Mouse (Mus musculus) gastrocnemius, adult 2 months (tissue): ENCODE data around the gene Gins1. TPM values are rescaled to one million over a fixed set of nuclear protein-coding genes. Genes with fewer than 3 reads are reported as not detected.
"Not testable (repeated sequence)": the region's sequence is repeated elsewhere in the genome, so short reads cannot be mapped to it uniquely, and the experiment has no call there.

Experiments used
- DNase-seq: peaks from one replicate; pipeline ENCODE4 v3.0.0; 2022
- H3K27ac ChIP-seq: fragments of 200-600 bp; 2 replicates; pipeline ENCODE4 v1.8.1; 2022; ENCODE audit warnings: mild to moderate bottlenecking
- H3K4me3 ChIP-seq: fragments of 200-600 bp; 2 replicates; pipeline ENCODE4 v1.8.1; 2022; ENCODE audit warnings: mild to moderate bottlenecking, moderate library complexity
- CTCF ChIP-seq: fragments of 200-600 bp; IDR thresholded peaks from 2 replicates; pipeline ENCODE4 v1.8.1; 2022; ENCODE audit warnings: antibody characterized with exemption, mild to moderate bottlenecking, moderate library complexity
- intact Hi-C: fragments of 180-260 bp; cut with DNase I; formaldehyde crosslinking; loops from one replicate; pipeline ENCODE4 v1.15.1; 2025
- total RNA-seq, 2 experiments: library from RNA; stranded (reverse); gene quantifications; 2 replicates each; pipeline ENCODE4 v1.2.3; 2021

The Gins1 gene
- total RNA-seq, 2 experiments from 2014 or later = 2.2 to 2.4 TPM

DNA sequence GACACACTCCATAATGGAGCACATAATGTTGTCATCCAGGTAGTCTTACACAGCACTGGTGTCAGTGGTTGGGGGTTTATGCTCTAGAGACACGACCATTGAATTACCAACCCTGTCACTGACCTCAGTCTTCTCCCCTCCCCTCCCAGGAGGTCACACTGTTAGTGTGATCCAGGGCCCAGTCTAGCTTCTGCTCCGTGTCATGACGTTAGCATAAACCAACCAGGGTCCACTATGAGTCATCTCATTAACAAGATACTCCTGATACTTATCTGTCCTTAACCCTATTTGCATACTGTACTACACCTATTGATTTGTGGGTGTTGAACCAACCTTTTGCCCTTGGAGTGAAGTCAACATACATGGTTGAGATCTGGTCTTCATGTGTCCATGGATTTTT, 13.5 kb downstream of the Gins1 start:
- intact Hi-C loops = no loop called here
- no peak for DNase-seq
- TF ChIP-seq CTCF = no peak
- H3K27ac ChIP-seq = no peak overlapping the region
- H3K4me3 ChIP-seq = no peak overlapping the region

DNA sequence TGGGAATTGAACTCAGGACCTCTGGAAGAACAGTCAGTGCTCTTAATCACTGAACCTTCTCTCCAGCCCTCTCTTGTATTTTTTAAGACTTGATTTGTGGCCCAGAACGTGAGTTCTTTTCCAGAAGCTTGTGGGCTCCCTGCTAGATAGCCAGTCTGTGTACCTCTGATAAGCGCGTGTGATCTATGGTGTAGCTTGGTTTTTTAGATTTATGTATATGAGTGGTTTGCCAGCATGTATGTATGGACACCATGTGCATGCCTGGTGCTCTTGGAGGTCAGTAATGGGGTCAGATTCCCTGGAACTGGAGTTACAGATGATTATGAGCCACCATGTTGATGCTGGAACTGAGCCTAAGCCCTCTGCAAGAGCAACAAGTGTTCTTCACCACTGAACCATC, 15.3 kb downstream of the Gins1 start:
- TF ChIP-seq CTCF = no peak
- Histone ChIP-seq H3K27ac (no peak overlapping the region), H3K4me3 (no peak overlapping the region)
- intact Hi-C loops = no loop called here
- no peak for DNase-seq

DNA sequence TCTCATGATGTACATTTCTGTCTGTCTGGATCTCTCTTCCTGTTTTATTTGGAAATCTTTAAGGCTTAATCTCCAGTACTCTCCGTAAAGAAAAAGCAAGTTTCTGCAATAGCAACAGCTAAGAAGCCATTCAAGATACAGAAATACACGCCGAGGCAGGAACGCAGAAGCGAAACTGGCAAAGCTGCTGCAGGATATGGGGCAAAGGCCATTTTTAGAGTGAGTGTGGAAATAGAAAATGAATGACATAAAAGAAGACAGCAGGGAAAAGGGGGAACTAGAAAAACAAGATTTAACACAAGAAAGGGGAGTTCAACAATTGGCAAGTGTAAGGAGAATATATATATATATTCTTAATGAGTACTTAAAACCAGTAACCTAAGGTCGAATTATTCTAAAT, 16.5 kb downstream of the Gins1 start:
- DNase-seq = no peak
- intact Hi-C loops = no loop called here
- H3K27ac ChIP-seq = no peak overlapping the region
- no peak for TF ChIP-seq CTCF
- H3K4me3 ChIP-seq = no peak overlapping the region

DNA sequence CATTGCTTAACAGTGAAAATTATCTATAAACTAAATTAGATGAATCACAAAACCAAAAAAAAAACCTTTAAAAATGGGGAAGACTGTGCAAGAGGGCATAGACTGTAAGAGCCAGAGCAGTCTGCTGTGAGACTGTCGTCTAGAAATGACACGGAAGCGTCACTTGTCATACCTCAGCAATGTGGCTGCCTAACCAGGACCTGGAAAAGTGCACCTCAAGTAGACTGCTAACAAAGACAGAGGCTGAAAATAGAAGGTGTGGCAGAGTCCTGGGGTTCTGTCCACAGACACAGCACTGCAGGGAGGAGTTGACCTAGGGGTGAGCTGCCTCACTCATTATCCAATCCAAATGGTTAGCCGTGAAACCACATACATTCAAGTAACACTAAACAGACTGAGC, 17.0 kb downstream of the Gins1 start:
- no peak for DNase-seq
- no peak overlapping the region for H3K4me3 ChIP-seq
- TF ChIP-seq CTCF = no peak
- H3K27ac ChIP-seq = no peak overlapping the region
- intact Hi-C loops = no loop called here

DNA sequence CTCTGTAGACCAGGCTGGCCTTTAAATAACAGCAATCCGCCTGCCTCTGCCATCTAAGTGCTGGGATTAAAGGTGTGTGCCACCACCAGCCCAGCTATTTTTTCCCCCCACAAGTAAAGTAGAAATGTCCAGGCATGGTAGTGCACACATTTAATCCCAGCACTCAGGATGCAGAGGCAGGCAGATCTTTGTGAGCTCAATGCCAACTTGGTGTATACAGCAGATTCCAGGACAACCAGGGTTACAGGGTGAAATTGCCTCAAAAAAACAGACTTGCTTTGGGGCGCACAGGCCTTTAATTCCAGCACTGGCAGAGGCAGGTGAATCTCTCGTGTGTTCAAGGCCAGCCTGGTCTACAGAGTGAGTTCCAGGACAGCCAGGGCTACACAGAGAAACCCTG, 17.8 kb downstream of the Gins1 start:
- H3K4me3 ChIP-seq = no peak overlapping the region
- DNase-seq = no peak
- H3K27ac ChIP-seq = no peak overlapping the region
- TF ChIP-seq CTCF = no peak
- intact Hi-C loops = no loop called here

DNA sequence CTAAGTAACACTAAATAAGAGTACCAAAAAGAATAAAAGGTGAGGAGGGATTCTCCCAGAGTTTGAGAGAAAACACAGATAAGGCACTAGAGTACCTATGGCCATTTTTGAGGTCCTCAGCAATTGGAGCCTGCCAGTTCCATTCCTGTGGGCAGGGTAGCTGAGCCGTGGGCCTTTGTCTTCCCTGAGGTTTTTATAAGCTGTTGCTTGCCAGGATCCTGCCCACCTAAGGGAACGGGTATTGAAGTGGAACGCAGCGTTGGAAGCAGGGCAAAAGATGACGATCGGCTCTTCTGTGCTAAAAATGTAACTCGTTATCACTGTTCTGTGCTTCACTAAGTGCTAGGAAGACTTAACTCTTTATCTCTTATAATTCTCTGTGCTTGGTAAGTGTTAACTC, 18.3 kb downstream of the Gins1 start:
- no peak overlapping the region for H3K27ac ChIP-seq
- intact Hi-C loops = no loop called here
- no peak for TF ChIP-seq CTCF
- DNase-seq = no peak
- H3K4me3 ChIP-seq = no peak overlapping the region

DNA sequence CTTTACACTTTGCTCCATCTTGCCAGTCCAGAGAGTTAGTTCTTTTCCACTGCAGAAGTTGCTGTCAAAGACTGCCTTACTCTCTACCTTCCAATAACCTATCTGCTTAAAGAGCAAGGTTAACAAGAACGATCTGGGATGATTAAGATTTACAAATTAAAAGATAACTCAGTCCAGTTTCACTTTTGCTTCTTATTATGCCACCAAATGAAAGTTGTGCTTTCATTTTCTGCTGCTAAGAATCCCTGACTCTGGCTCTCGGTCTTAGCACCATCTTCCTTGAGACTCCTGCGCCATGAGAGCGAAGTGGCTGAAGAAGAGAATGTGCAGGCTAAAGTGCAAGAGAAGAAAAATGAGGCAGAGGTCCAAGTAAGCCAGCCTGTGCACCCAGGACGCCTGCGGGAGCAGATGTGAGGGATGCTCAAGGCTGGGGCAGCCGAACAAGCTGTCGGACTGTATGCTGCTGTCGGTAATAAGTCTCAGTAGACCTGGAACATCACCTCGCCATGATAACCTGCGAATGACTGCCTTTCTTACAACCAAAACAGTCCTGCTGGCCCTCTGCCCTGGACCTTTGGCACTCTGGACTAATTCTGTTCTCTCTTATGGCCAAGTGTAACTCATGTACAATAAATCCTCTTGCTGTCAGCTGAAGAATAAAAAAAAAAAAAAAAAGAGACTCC, 22.0 kb downstream of the Gins1 start:
- intact Hi-C loops = no loop called here
- no peak overlapping the region for H3K27ac ChIP-seq
- no peak for DNase-seq
- no peak for TF ChIP-seq CTCF
- H3K4me3 ChIP-seq = no peak overlapping the region

DNA sequence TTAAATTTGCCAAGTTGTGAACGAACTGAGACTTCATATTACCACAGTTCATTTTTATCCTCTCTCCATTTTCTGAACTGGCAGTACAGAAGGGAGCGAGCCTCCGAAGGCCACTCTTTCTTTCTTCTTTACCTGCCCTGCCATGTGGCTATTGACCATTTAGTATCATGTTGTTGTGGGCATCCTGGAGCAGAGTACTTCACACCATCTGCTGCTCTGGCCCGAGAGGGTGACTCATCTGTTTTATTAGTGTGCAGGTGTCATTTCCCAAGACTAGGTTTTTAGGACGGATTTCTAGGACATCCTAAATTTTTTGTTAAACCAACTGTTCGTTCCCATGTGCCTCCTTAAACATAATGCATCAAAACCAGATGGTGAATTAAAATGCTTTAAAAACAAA, 24.0 kb downstream of the Gins1 start:
- Histone ChIP-seq H3K4me3 (no peak overlapping the region), H3K27ac (no peak overlapping the region)
- intact Hi-C loops = no loop called here
- DNase-seq = no peak
- TF ChIP-seq CTCF = no peak

DNA sequence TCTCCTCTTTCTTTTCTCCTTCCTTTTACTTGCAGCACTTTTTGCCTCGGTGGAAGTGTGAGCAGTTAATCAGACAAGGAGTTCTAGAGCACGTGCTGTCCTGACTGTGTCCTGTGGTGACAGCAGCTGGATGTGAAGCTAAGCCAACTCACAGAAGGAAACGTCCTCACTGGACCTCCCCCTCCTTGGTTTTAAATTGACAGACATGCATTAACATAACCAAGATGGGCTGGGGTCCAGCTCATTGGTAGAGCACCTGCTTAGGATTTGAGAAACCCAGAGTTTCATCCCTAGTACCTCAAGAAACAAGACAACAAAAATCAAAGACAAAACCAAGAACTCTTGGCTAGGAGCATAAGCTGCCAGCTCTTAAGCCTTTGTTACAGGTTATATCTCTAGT, 25.6 kb downstream of the Gins1 start:
- intact Hi-C loops = no loop called here
- no peak for TF ChIP-seq CTCF

DNA sequence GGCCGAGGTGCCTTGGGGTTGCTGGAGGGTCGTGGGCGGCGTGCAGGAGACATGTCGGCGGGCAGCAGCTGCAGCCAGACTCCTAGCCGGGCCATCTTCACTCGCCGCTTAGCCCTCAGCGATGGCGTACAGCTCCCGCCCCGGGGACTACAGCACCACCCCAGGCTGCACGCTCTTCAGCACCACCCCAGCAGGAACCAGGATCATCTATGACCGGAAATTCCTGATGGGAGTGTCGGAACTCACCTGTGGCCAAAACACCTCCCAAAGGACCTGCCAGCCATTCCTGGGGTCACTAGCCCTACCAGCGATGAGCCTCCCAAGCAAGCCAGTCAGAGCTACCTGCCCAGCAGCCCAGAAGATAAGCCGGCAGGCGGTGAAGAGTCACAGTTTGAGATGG, 28.3 kb downstream of the Gins1 start:
- intact Hi-C loops = no loop called here
- Histone ChIP-seq H3K4me3 (no peak overlapping the region), H3K27ac (no peak overlapping the region)
- TF ChIP-seq CTCF = no peak
- no peak for DNase-seq

More for the DNA sequence above, 25.6 kb downstream of the Gins1 start:
- Histone ChIP-seq H3K27ac (no peak overlapping the region), H3K4me3 (no peak overlapping the region)
- no peak for DNase-seq

DNA sequence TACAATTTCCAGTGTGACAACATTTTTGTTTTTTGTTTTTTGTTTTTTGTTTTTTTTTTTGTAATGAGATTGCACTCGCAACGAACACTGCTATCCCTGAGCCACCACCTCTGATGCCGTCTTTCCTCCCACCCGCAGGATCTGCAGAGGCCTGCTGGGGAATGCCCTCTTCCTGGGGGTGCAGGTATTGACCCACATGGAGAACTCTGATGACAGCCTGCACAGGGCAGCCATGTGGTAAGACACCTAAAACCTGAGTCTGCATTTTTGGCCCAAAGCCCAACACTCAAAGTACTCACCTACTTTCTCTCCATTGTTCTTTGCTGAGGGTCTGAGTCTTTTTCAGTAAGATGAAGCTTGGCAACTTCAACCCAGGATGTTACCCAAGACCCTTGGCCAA, 29.5 kb downstream of the Gins1 start:
- Histone ChIP-seq H3K4me3 (no peak overlapping the region), H3K27ac (no peak overlapping the region)
- intact Hi-C loops = no loop called here
- no peak for DNase-seq
- TF ChIP-seq CTCF = no peak

DNA sequence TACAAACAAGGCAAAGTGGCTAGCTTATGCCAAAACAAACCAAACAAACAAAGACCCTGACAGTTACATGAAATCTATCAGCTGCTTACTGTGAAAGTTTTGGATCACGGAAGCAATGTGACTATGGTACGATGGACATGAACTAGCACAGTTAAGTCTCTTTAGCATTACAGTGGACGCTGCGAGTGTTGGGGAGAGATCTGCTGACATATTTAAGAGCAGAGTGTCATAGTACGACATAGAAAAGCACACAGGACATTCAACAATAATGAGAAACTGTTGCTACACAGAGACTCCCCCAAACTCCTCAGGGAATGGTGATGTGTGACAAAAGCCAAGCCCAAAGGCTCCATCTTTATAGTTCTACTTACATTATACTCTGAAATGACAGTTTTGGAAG, 38.8 kb downstream of the Gins1 start:
- Histone ChIP-seq H3K27ac (no peak overlapping the region), H3K4me3 (no peak overlapping the region)
- TF ChIP-seq CTCF = no peak
- no peak for DNase-seq
- intact Hi-C loops = no loop called here

DNA sequence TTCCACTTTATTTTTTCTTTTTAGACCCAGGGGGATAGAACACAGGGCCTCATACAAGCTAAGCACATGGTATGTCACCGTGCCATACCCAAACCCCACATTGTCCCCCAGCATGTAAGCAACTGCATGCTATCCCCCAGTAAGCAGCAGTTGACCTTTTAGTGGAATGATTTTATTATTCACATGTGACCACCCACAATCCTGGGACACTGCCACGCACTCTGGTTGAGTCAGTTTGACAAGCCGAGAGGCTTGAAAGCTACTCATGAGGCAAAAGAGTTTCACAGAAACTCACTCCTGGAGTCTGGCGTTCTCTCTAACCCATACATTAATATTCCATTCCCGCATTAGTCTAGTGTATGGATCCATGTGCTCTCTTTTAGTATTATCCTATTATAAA, 42.1 kb downstream of the Gins1 start:
- H3K4me3 ChIP-seq, intact Hi-C loops, DNase-seq, H3K27ac ChIP-seq: not testable (repeated sequence)

DNA sequence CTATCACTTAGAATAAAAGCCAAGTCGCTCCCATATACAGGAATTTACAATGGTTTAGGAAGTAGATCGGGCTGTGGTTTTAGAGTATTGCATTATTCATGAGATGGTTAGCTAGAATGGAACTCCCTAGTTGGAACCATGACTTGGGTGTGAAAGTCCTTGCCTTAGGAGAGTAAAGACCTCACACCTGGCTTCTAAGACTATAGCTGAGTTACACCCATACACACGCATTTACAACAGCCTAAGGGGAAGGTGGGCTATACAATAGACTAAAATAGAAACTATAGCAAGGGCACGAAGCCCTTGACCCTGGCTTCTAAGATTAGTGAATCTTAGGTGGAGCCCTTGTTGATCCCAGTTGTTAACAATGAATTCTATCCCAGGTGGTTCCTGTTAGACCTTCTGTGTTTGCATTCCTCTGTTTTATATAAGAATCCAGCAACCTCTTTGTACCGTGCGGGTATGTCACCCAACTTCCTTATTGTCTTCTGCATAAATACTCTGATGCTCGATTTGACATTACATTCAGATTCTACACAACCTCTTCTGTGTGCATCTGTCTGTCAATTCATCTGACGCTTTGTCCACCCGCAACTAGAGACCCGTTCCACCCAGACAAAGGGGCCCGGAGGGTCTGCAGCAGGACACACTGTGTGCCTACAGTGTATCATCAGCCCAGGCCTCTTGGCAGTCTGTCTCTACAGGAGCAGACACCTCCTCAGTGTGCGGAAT, 42.8 kb downstream of the Gins1 start:
- H3K27ac ChIP-seq, H3K4me3 ChIP-seq, intact Hi-C loops, DNase-seq: not testable (repeated sequence)
